Mouse (Mus musculus) CH12.LX (cell line): ENCODE measurements at regions not wholly inside any gene's neighbourhood (a gene's known extent, or its start where the extent isn't known, plus 50 kb on each side); places are given as distances from the start of the nearest gene placed in this dataset.

Experiments used
- DNase-seq: peaks from one replicate; pipeline ENCODE4 v3.0.0-alpha.2; 2013; ENCODE audit errors: extremely low read depth
- H3K27ac ChIP-seq: 2 replicates; pipeline ENCODE4 v1.5.1; 2012; ENCODE audit warnings: low read depth, mild to moderate bottlenecking, control low read depth, moderate library complexity; ENCODE audit not compliant: insufficient read depth
- H3K27me3 ChIP-seq: replicated peaks from 2 replicates; pipeline ENCODE3; 2012; ENCODE audit warnings: inconsistent platforms
- H3K36me3 ChIP-seq, 2 experiments: replicated peaks in 1 of 2; 2 replicates each; pipeline versions ENCODE3 to v1.6.1; 2012; ENCODE audit warnings: inconsistent platforms in 1 of 2, low read length in 1 of 2, mild to moderate bottlenecking in 1 of 2, mixed read lengths in 1 of 2, moderate library complexity in 1 of 2; ENCODE audit not compliant: control insufficient read depth in 1 of 2, insufficient read depth in 1 of 2
- H3K4me1 ChIP-seq, 2 experiments: 2 replicates each; pipeline ENCODE4 v1.6.1; 2012; ENCODE audit warnings: inconsistent platforms in 1 of 2, moderate library complexity in 1 of 2; ENCODE audit not compliant: insufficient read depth in 2 of 2, control insufficient read depth in 1 of 2
- H3K4me2 ChIP-seq: 2 replicates; pipeline ENCODE4 v1.6.1; 2012; ENCODE audit warnings: low read depth, mild to moderate bottlenecking, control low read depth; ENCODE audit not compliant: poor library complexity, insufficient read depth, severe bottlenecking
- H3K4me3 ChIP-seq, 3 experiments: fragments of 150-350 bp in 1 of 3; sonication (generic) in 1 of 3; replicated peaks in 1 of 3; 2 replicates each; pipeline versions ENCODE3 to v1.5.1; 2011 to 2012; ENCODE audit warnings: low read depth in 2 of 3, low read length in 2 of 3, mild to moderate bottlenecking in 2 of 3, moderate library complexity in 2 of 3, control low read depth in 1 of 3, improper control_type of control experiment in 1 of 3, inconsistent platforms in 1 of 3, mixed read lengths in 1 of 3; ENCODE audit not compliant: poor library complexity in 1 of 3
- H3K79me2 ChIP-seq: replicated peaks from 2 replicates; pipeline ENCODE4 v1.6.1; 2012; ENCODE audit warnings: mild to moderate bottlenecking, moderate library complexity; ENCODE audit not compliant: control insufficient read depth, poor library complexity, insufficient read depth, severe bottlenecking; ENCODE audit errors: extremely low read depth
- H3K9ac ChIP-seq: 2 replicates; pipeline ENCODE4 v1.6.1; 2012; ENCODE audit warnings: low read depth, mild to moderate bottlenecking, control low read depth, moderate library complexity; ENCODE audit not compliant: insufficient read depth
- H3K9me3 ChIP-seq: replicated peaks from 2 replicates; pipeline ENCODE3; 2012; ENCODE audit warnings: low read length, inconsistent platforms, mixed read lengths
- ELF1 ChIP-seq: IDR thresholded peaks from 2 replicates; pipeline ENCODE4 v1.6.1; 2014; ENCODE audit warnings: low read depth, mild to moderate bottlenecking, inconsistent platforms, low read length, improper control_type of control experiment
- EP300 ChIP-seq: IDR thresholded peaks from 2 replicates; pipeline ENCODE4 v1.6.1; 2011; ENCODE audit warnings: low read length, improper control_type of control experiment
- GABPA ChIP-seq: IDR thresholded peaks from 2 replicates; pipeline ENCODE4 v1.6.1; 2012; ENCODE audit warnings: low read depth, low read length, improper control_type of control experiment, inconsistent platforms; ENCODE audit not compliant: insufficient replicate concordance
- HCFC1 ChIP-seq: IDR thresholded peaks from 2 replicates; pipeline ENCODE4 v1.6.1; 2012; ENCODE audit warnings: low read depth, mild to moderate bottlenecking, inconsistent platforms, low read length, improper control_type of control experiment
- IRF4 ChIP-seq: IDR thresholded peaks from 2 replicates; pipeline ENCODE4 v1.6.1; 2014; ENCODE audit warnings: low read depth, mild to moderate bottlenecking, inconsistent platforms, low read length, improper control_type of control experiment
- JUN ChIP-seq: IDR thresholded peaks from 2 replicates; pipeline ENCODE4 v1.6.1; 2011; ENCODE audit warnings: low read depth, mild to moderate bottlenecking, low read length, improper control_type of control experiment, moderate library complexity; ENCODE audit not compliant: insufficient read depth
- KAT2A ChIP-seq: IDR thresholded peaks from 2 replicates; pipeline ENCODE4 v1.6.1; 2012; ENCODE audit warnings: low read length, improper control_type of control experiment, inconsistent platforms; ENCODE audit not compliant: insufficient replicate concordance
- MAFK ChIP-seq: IDR thresholded peaks from 2 replicates; pipeline ENCODE4 v1.6.1; 2011; ENCODE audit warnings: low read length, improper control_type of control experiment; ENCODE audit not compliant: insufficient replicate concordance
- MAX ChIP-seq: IDR thresholded peaks from 2 replicates; pipeline ENCODE4 v1.6.1; 2011; ENCODE audit warnings: low read length, improper control_type of control experiment
- MEF2A ChIP-seq: IDR thresholded peaks from 2 replicates; pipeline ENCODE4 v1.6.1; 2014; ENCODE audit warnings: low read depth, mild to moderate bottlenecking, inconsistent platforms, low read length, improper control_type of control experiment, borderline replicate concordance
- MYC ChIP-seq: IDR thresholded peaks from 2 replicates; pipeline ENCODE4 v1.6.1; 2011; ENCODE audit warnings: low read depth, mild to moderate bottlenecking, improper control_type of control experiment, low read length
- NELFE ChIP-seq: IDR thresholded peaks from 2 replicates; pipeline ENCODE4 v1.6.1; 2011; ENCODE audit warnings: low read depth, low read length, improper control_type of control experiment
- PAX5 ChIP-seq: IDR thresholded peaks from 2 replicates; pipeline ENCODE4 v1.6.1; 2012; ENCODE audit warnings: low read length, inconsistent platforms, mixed read lengths
- POLR2A ChIP-seq: IDR thresholded peaks from 2 replicates; pipeline ENCODE4 v1.6.1; 2011; ENCODE audit warnings: low read depth, mild to moderate bottlenecking, improper control_type of control experiment, low read length
- RAD21 ChIP-seq: IDR thresholded peaks from 2 replicates; pipeline ENCODE4 v1.6.1; 2011; ENCODE audit warnings: low read depth, mild to moderate bottlenecking, low read length, improper control_type of control experiment, moderate library complexity
- SIN3A ChIP-seq: IDR thresholded peaks from 2 replicates; pipeline ENCODE4 v1.6.1; 2012; ENCODE audit warnings: low read length, improper control_type of control experiment, inconsistent platforms
- SMC3 ChIP-seq: IDR thresholded peaks from 2 replicates; pipeline ENCODE4 v1.6.1; 2011; ENCODE audit warnings: low read depth, low read length, improper control_type of control experiment
- UBTF ChIP-seq: IDR thresholded peaks from 2 replicates; pipeline ENCODE4 v1.6.1; 2012; ENCODE audit warnings: low read depth, mild to moderate bottlenecking, inconsistent platforms, low read length, improper control_type of control experiment, moderate library complexity
- USF1 ChIP-seq: IDR thresholded peaks from 2 replicates; pipeline ENCODE4 v1.6.1; 2014; ENCODE audit warnings: low read depth, mild to moderate bottlenecking, inconsistent platforms, low read length, improper control_type of control experiment
- ZC3H11A ChIP-seq: IDR thresholded peaks from 2 replicates; pipeline ENCODE4 v1.6.1; 2012; ENCODE audit warnings: low read depth, mild to moderate bottlenecking, inconsistent platforms, low read length, improper control_type of control experiment
- ZMIZ1 ChIP-seq: IDR thresholded peaks from 2 replicates; pipeline ENCODE4 v1.6.1; 2012; ENCODE audit warnings: low read depth, mild to moderate bottlenecking, inconsistent platforms, low read length, improper control_type of control experiment
- ZNF384 ChIP-seq: IDR thresholded peaks from 2 replicates; pipeline ENCODE4 v1.6.1; 2012; ENCODE audit warnings: low read depth, low read length, improper control_type of control experiment, inconsistent platforms
- dilution Hi-C: fragments of 300-500 bp; cut with MboI; formaldehyde crosslinking; loops from 2 replicates; pipeline ENCODE4 v1.14.3; 2020; ENCODE audit warnings: low sequenced_read_pairs; ENCODE audit not compliant: extremely low pct_unique_long_range_greater_than_20kb, extremely low pct_ligation_motif_present
- in situ Hi-C: fragments of 300-500 bp; cut with MboI; formaldehyde crosslinking; loops from 3 replicates; pipeline ENCODE4 v1.14.3; 2019; ENCODE audit warnings: low sequenced_read_pairs, low pct_ligation_motif_present, low pct_unique_long_range_greater_than_20kb, mixed read lengths

GRCm38 (mm10) chr1:189156906-189157305, 149.3 kb upstream of the Kctd3 start:
- DNase-seq, result no peak
- Histone ChIP-seq H3K79me2 (no peaks in the 10 kb centered on the region), H3K9me3 (no peaks in the 10 kb centered on the region), H3K9ac (no peak overlapping the region), H3K27me3 (no peaks in the 10 kb centered on the region), H3K27ac (no peak overlapping the region), H3K36me3 (no peaks in the 10 kb centered on the region), H3K4me1 (peaks cover 0 to 18% of the 10 kb centered on the region in 2 experiments; a peak in 2 of 4 replicates), H3K4me3 (no peak overlapping the region), H3K4me2 (no peak overlapping the region)
- dilution Hi-C loops (no loop called here), in situ Hi-C loops (no loop called here)
- no peak for TF ChIP-seq POLR2A
- TF ChIP-seq ZC3H11A, result no peak
- no peak for TF ChIP-seq SMC3
- TF ChIP-seq IRF4, result no peak
- TF ChIP-seq RAD21, result no peak
- no peak for TF ChIP-seq ELF1
- no peak for TF ChIP-seq EP300
- TF ChIP-seq MYC, result no peak
- TF ChIP-seq, all 38 proteins: peak for 0

DNA sequence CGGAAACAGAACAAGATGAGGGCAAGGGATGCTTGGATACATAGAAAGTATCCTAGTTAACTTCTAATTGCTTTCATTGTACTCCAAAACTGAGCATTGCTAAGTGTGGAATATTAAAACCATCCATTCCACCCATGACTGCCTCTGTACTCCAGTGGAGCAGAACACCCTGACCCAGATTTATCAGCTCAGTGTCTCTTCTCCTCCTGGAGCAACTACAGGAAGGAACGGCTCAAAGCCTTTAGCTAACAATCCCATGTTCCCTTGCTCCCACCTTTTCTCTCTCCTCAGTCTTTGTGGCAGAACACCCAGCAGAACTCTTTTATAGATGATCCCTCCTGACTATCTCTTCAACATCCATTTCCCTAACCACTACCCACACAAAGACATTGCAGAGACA, 146.7 kb upstream of the Kctd3 start:
- Histone ChIP-seq H3K79me2 (no peaks in the 10 kb centered on the region), H3K9me3 (no peaks in the 10 kb centered on the region), H3K4me3 (no peak overlapping the region), H3K9ac (no peak overlapping the region), H3K27me3 (no peaks in the 10 kb centered on the region), H3K36me3 (no peaks in the 10 kb centered on the region), H3K4me1 (peaks cover 0 to 18% of the 10 kb centered on the region in 2 experiments; a peak in 2 of 4 replicates), H3K4me2 (no peak overlapping the region), H3K27ac (no peak overlapping the region)
- in situ Hi-C loops, result no loop called here
- no peak for DNase-seq
- TF ChIP-seq USF1 (no peak), ELF1 (no peak), KAT2A (no peak), UBTF (no peak), IRF4 (no peak), MAX (no peak), EP300 (no peak), ZC3H11A (no peak), MAFK (no peak), MEF2A (no peak), JUN (no peak), PAX5 (no peak), SIN3A (no peak), NELFE (no peak), HCFC1 (no peak), GABPA (no peak), RAD21 (no peak), ZNF384 (no peak), ZMIZ1 (no peak)
- dilution Hi-C loops, result no loop called here
